Mouse (Mus musculus): ENCODE measurements around the gene Bhlha9. TPM values are rescaled to one million over a fixed set of nuclear protein-coding genes. Genes with fewer than 3 reads are reported as not detected.
A peak's percentile ranks its signal among the peaks of the same experiment; 100 is the strongest.
"Not testable (repeated sequence)": the region's sequence is repeated elsewhere in the genome, so short reads cannot be mapped to it uniquely, and the experiment has no call there.

Bhlha9 gene
- total and polyA plus RNA-seq, 3 experiments: not detected

- WGBS: 42% methylated on average over 4 of the region's 4 CpGs
- Histone ChIP-seq H3K36me3 (ENCODE audit: control insufficient read depth, insufficient read depth, low read length) (no peaks in the 10 kb centered on the region), H3K9ac (ENCODE audit: low read depth, low read length) (no peak overlapping the region), H3K4me3 (no peak overlapping the region), H3K27ac (no peak overlapping the region), H3K79me2 (replicated peaks; ENCODE audit: control insufficient read depth, insufficient read depth, low read length) (no peaks in the 10 kb centered on the region), H3K4me1 (ENCODE audit: control insufficient read depth, insufficient read depth, low read length) (no peaks in the 10 kb centered on the region), H3K27me3 (ENCODE audit: control insufficient read depth, insufficient read depth, low read length) (peaks cover 11% of the 10 kb centered on the region)
- TF ChIP-seq POLR2A (IDR thresholded peaks at IDR 0.05; ENCODE audit: insufficient read depth, low read depth, low read length) (no peak), EP300 (IDR thresholded peaks at IDR 0.05; ENCODE audit: insufficient read depth, low read depth, low read length) (no peak), CTCF (IDR thresholded peaks at IDR 0.05) (no peak)
- intact Hi-C loops (cut with DNase I): no loop called here
- DNase-seq: no peak
Observed at GRCm38 (mm10) chr11:76667807-76668206, 4.5 kb upstream of the Bhlha9 start.

- no peak overlapping the region for H3K27ac ChIP-seq
- no peaks in the 10 kb centered on the region for H3K36me3 ChIP-seq (ENCODE audit: control insufficient read depth, insufficient read depth, low read length)
- no peaks in the 10 kb centered on the region for H3K79me2 ChIP-seq (replicated peaks; ENCODE audit: control insufficient read depth, insufficient read depth, low read length)
- H3K9ac ChIP-seq (ENCODE audit: low read depth, low read length): no peak overlapping the region
- no peak overlapping the region for H3K4me3 ChIP-seq
- no peaks in the 10 kb centered on the region for H3K4me1 ChIP-seq (ENCODE audit: control insufficient read depth, insufficient read depth, low read length)
- H3K27me3 ChIP-seq (ENCODE audit: control insufficient read depth, insufficient read depth, low read length): peaks cover 9% of the 10 kb centered on the region; the same call in 1 of the 2 replicates
- TF ChIP-seq POLR2A (IDR thresholded peaks at IDR 0.05; ENCODE audit: insufficient read depth, low read depth, low read length) (no peak), EP300 (IDR thresholded peaks at IDR 0.05; ENCODE audit: insufficient read depth, low read depth, low read length) (no peak), CTCF (IDR thresholded peaks at IDR 0.05) (no peak)
- intact Hi-C loops (cut with DNase I): loop anchor here (10.0 kb wide), 1 partner anchor 422 kb away; no protein-coding TSS in a partner anchor
- 4% methylated on average over 64 of the region's 64 CpGs for WGBS
- DNase-seq: no peak
Observed at GRCm38 (mm10) chr11:76672561-76673384, 503 bp downstream of the Bhlha9 start.

GRCm38 (mm10) chr11:76674199-76674598 is 1.9 kb downstream of the Bhlha9 start:
- no peaks in the 10 kb centered on the region for H3K79me2 ChIP-seq (replicated peaks; ENCODE audit: control insufficient read depth, insufficient read depth, low read length)
- peaks cover 9% of the 10 kb centered on the region; the same call in 1 of the 2 replicates for H3K27me3 ChIP-seq (ENCODE audit: control insufficient read depth, insufficient read depth, low read length)
- no peak overlapping the region for H3K27ac ChIP-seq
- WGBS: 49% methylated on average over 8 of the region's 8 CpGs
- TF ChIP-seq EP300 (IDR thresholded peaks at IDR 0.05; ENCODE audit: insufficient read depth, low read depth, low read length): no peak
- TF ChIP-seq POLR2A (IDR thresholded peaks at IDR 0.05; ENCODE audit: insufficient read depth, low read depth, low read length): no peak
- no peak for TF ChIP-seq CTCF (IDR thresholded peaks at IDR 0.05)
- intact Hi-C loops (cut with DNase I): loop anchor here (10.0 kb wide), 1 partner anchor 421 kb away; no protein-coding TSS in a partner anchor
- no peaks in the 10 kb centered on the region for H3K4me1 ChIP-seq (ENCODE audit: control insufficient read depth, insufficient read depth, low read length)
- no peaks in the 10 kb centered on the region for H3K36me3 ChIP-seq (ENCODE audit: control insufficient read depth, insufficient read depth, low read length)
- H3K9ac ChIP-seq (ENCODE audit: low read depth, low read length): no peak overlapping the region
- H3K4me3 ChIP-seq: no peak overlapping the region
- no peak for DNase-seq

GRCm38 (mm10) chr11:76674704-76675103 is 2.4 kb downstream of the Bhlha9 start:
- intact Hi-C loops (cut with DNase I): loop anchor here (5.0 to 10.0 kb wide), 2 partner anchors 218 to 420 kb away; no protein-coding TSS in a partner anchor

GRCm38 (mm10) chr11:76679508-76679907 is 7.2 kb downstream of the Bhlha9 start, which contains the start of gene Trarg1:
TSS of gene Trarg1 (plus strand) at chr11:76679808.
- H3K27me3 ChIP-seq (ENCODE audit: control insufficient read depth, insufficient read depth, low read length); DNase-seq; H3K36me3 ChIP-seq (ENCODE audit: control insufficient read depth, insufficient read depth, low read length); H3K4me3 ChIP-seq; H3K4me1 ChIP-seq (ENCODE audit: control insufficient read depth, insufficient read depth, low read length); H3K79me2 ChIP-seq (replicated peaks; ENCODE audit: control insufficient read depth, insufficient read depth, low read length): not testable (repeated sequence)
- intact Hi-C loops (cut with DNase I): loop anchor here (5.0 to 10.0 kb wide), 2 partner anchors 213 to 415 kb away; no protein-coding TSS in a partner anchor
- Histone ChIP-seq H3K9ac (ENCODE audit: low read depth, low read length) (peak within 1 kb of the TSS; percentile 35), H3K27ac (peak within 1 kb of the TSS; percentile 20)
- WGBS: 34% methylated on average over 8 of the region's 8 CpGs

More at GRCm38 (mm10) chr11:76674704-76675103, 2.4 kb downstream of the Bhlha9 start:
- Histone ChIP-seq H3K79me2 (replicated peaks; ENCODE audit: control insufficient read depth, insufficient read depth, low read length) (no peaks in the 10 kb centered on the region), H3K4me3 (no peak overlapping the region), H3K27ac (no peak overlapping the region), H3K9ac (ENCODE audit: low read depth, low read length) (no peak overlapping the region), H3K36me3 (ENCODE audit: control insufficient read depth, insufficient read depth, low read length) (no peaks in the 10 kb centered on the region), H3K27me3 (ENCODE audit: control insufficient read depth, insufficient read depth, low read length) (peaks cover 9% of the 10 kb centered on the region; the same call in 1 of the 2 replicates), H3K4me1 (ENCODE audit: control insufficient read depth, insufficient read depth, low read length) (no peaks in the 10 kb centered on the region)
- DNase-seq: no peak
- 35% methylated on average over 4 of the region's 4 CpGs for WGBS
- 0 out of 2 replicates have a peak, but pooled peaks have one; percentile 7 for TF ChIP-seq CTCF (IDR thresholded peaks at IDR 0.05)
- no peak for TF ChIP-seq EP300 (IDR thresholded peaks at IDR 0.05; ENCODE audit: insufficient read depth, low read depth, low read length)
- TF ChIP-seq POLR2A (IDR thresholded peaks at IDR 0.05; ENCODE audit: insufficient read depth, low read depth, low read length): no peak

- Histone ChIP-seq H3K4me3 (no peak overlapping the region), H3K27ac (no peak overlapping the region), H3K4me1 (ENCODE audit: control insufficient read depth, insufficient read depth, low read length) (no peaks in the 10 kb centered on the region), H3K79me2 (replicated peaks; ENCODE audit: control insufficient read depth, insufficient read depth, low read length) (no peaks in the 10 kb centered on the region), H3K9ac (ENCODE audit: low read depth, low read length) (no peak overlapping the region), H3K36me3 (ENCODE audit: control insufficient read depth, insufficient read depth, low read length) (no peaks in the 10 kb centered on the region), H3K27me3 (ENCODE audit: control insufficient read depth, insufficient read depth, low read length) (no peaks in the 10 kb centered on the region)
- DNase-seq: no peak
- intact Hi-C loops (cut with DNase I): no loop called here
- WGBS: 63% methylated on average over 2 of the region's 2 CpGs
- TF ChIP-seq EP300 (IDR thresholded peaks at IDR 0.05; ENCODE audit: insufficient read depth, low read depth, low read length) (no peak), POLR2A (IDR thresholded peaks at IDR 0.05; ENCODE audit: insufficient read depth, low read depth, low read length) (no peak), CTCF (IDR thresholded peaks at IDR 0.05) (no peak)
Observed at GRCm38 (mm10) chr11:76685604-76686003, 13.3 kb downstream of the Bhlha9 start.

All from heart, adult 2 months (tissue).